Mouse (Mus musculus): ENCODE measurements around the gene Mdga2. TPM values are rescaled to one million over a fixed set of nuclear protein-coding genes. Genes with fewer than 3 reads are reported as not detected.

Gene Mdga2
- total and polyA plus RNA-seq, 2 experiments from 2014 or later: 25.8 to 36.0 TPM

DNA sequence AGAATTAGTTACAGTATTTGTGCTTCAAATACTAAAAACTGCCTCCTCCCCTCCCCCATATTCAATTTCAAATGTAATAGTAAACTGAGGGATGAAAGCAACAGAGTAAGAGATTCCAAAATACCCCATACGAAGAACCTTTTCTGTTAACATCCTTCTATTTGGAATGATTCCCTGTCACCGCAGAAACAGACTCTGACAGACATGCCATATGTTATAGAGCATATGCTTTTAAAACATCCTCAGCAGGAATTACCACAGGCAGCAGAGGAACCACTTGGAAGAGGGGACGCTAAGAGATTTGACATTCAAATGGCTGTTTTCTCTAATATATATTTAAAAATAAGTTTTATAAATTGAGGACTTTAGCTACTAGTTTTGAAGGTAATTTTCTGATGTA is 333.1 kb downstream of the Mdga2 start:
- no peak overlapping the region for H3K9ac ChIP-seq
- no peaks in the 10 kb centered on the region for H3K36me3 ChIP-seq (ENCODE audit: insufficient read depth)
- H3K27ac ChIP-seq (ENCODE audit: low read depth, low read length): no peak overlapping the region
- no peak for TF ChIP-seq CTCF (IDR thresholded peaks at IDR 0.05; ENCODE audit: low read depth)
- H3K27me3 ChIP-seq (ENCODE audit: insufficient read depth, low read length): no peaks in the 10 kb centered on the region
- 34% methylated on average over 3 of the region's 3 CpGs for WGBS
- H3K4me2 ChIP-seq (ENCODE audit: low read depth): no peak overlapping the region
- peaks cover 2% of the 10 kb centered on the region; the same call in 1 of the 2 replicates for H3K4me1 ChIP-seq (ENCODE audit: insufficient read depth)
- no peaks in the 10 kb centered on the region for H3K9me3 ChIP-seq (ENCODE audit: low read length)
- peak; percentile 49 for DNase-seq
- no peak overlapping the region for H3K4me3 ChIP-seq (ENCODE audit: low read depth, low read length)
- peak; percentile 60 for ATAC-seq

DNA sequence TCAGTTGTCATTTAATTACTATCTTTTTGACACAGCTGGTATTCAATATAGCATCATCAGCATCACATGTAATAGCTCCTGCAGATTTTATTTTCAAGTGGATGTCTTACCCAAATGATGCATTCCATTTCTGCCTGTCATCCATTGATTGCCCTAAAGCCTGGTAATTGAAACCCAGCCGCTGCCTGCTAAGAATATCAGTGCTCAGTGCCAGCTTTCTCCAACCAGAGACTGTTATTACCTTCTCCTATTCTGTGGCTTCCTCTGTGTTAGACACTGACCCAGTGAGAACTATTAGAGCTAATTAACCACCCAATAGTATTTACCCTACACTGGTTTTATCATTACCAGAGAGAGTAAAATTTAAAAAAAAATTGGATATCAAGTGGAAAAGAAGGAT is 333.7 kb downstream of the Mdga2 start:
- 19% methylated on average over 1 of the region's 1 CpGs for WGBS
- H3K9me3 ChIP-seq (ENCODE audit: low read length): no peaks in the 10 kb centered on the region
- H3K27me3 ChIP-seq (ENCODE audit: insufficient read depth, low read length): no peaks in the 10 kb centered on the region
- H3K9ac ChIP-seq: no peak overlapping the region
- H3K4me2 ChIP-seq (ENCODE audit: low read depth): no peak overlapping the region
- 0 out of 2 replicates have a peak overlapping the region, but pooled peaks have one; percentile 3 for H3K27ac ChIP-seq (ENCODE audit: low read depth, low read length)
- H3K4me1 ChIP-seq (ENCODE audit: insufficient read depth): peaks cover 2% of the 10 kb centered on the region; the same call in 1 of the 2 replicates
- DNase-seq: peak; percentile 16
- H3K4me3 ChIP-seq (ENCODE audit: low read depth, low read length): no peak overlapping the region
- peak; percentile 20; the same call in 1 of the 2 replicates for ATAC-seq
- TF ChIP-seq CTCF (IDR thresholded peaks at IDR 0.05; ENCODE audit: low read depth): no peak
- H3K36me3 ChIP-seq (ENCODE audit: insufficient read depth): no peaks in the 10 kb centered on the region

DNA sequence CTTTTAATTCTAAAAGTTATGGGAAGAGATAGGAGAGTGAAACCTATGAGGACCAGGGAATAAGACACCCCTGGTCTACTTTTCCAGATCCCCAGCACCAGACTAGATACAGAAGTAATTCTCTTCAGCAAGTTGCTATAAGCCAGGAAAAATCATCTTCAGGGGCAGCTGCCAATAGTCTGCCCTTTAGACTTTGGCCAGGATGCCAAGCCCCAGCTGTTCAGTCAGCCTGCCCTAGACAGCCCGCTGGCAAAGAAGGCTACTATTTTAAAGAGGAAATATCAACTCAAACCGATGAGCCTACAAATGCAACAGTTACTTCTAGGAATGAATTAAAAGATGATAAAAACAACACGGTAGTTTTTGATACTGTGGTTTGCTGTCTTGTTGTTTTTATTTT is 356.1 kb downstream of the Mdga2 start:
- Histone ChIP-seq H3K27me3 (ENCODE audit: insufficient read depth, low read length) (no peaks in the 10 kb centered on the region), H3K4me3 (ENCODE audit: low read depth, low read length) (no peak overlapping the region), H3K9me3 (ENCODE audit: low read length) (no peaks in the 10 kb centered on the region), H3K36me3 (ENCODE audit: insufficient read depth) (no peaks in the 10 kb centered on the region), H3K27ac (ENCODE audit: low read depth, low read length) (no peak overlapping the region), H3K9ac (no peak overlapping the region), H3K4me2 (ENCODE audit: low read depth) (no peak overlapping the region), H3K4me1 (ENCODE audit: insufficient read depth) (no peaks in the 10 kb centered on the region)
- DNase-seq: peak; percentile 11
- TF ChIP-seq CTCF (IDR thresholded peaks at IDR 0.05; ENCODE audit: low read depth): no peak
- ATAC-seq: no peak; the same call in 1 of the 2 replicates
- 66% methylated on average over 3 of the region's 3 CpGs for WGBS

DNA sequence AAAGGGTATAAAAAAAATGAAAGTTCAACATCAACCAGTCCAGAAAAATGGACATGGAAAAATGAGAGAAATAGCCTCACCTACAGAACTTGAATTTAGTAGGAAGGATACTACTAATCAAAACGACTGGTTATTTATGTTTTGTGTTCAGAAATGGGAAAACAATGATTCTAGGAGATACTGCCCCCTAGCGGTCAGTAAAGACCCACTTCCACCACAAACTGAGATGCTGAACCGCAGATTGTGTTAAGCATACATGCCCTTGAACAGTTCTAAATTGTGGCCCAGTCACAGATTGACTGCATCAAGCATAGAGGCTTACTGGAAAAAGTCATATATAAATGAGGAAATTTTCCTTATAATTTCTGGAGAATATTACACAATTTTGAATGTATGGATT is 369.2 kb downstream of the Mdga2 start:
- 20% methylated on average over 3 of the region's 3 CpGs for WGBS
- peak; percentile 12 for DNase-seq
- no peak overlapping the region for H3K4me3 ChIP-seq (ENCODE audit: low read depth, low read length)
- no peak overlapping the region for H3K27ac ChIP-seq (ENCODE audit: low read depth, low read length)
- no peaks in the 10 kb centered on the region for H3K36me3 ChIP-seq (ENCODE audit: insufficient read depth)
- no peak overlapping the region for H3K9ac ChIP-seq
- no peak overlapping the region for H3K4me2 ChIP-seq (ENCODE audit: low read depth)
- ATAC-seq: no peak
- peak; percentile 59 for TF ChIP-seq CTCF (IDR thresholded peaks at IDR 0.05; ENCODE audit: low read depth)
- no peaks in the 10 kb centered on the region for H3K27me3 ChIP-seq (ENCODE audit: insufficient read depth, low read length)
- no peaks in the 10 kb centered on the region for H3K9me3 ChIP-seq (ENCODE audit: low read length)
- H3K4me1 ChIP-seq (ENCODE audit: insufficient read depth): no peaks in the 10 kb centered on the region

DNA sequence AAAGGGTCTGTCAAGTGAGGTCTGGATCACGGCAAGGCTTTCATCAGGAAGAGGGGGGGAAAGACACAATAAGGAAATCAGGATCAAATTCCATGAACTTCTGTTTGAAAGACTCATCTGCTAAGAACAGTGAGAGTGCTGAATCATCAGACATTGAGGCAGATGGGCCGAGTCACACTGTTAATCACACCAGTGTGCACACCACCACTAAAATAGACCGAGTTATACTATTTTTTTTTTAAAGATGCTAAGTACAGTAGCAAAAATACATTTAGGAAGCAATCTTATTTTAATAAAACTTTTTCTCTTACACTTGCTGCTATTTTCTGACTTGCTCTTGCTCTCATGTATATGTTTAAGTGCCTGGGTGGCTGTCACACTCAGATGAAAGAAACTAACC is 382.0 kb downstream of the Mdga2 start:
- no peaks in the 10 kb centered on the region for H3K27me3 ChIP-seq (ENCODE audit: insufficient read depth, low read length)
- DNase-seq (no peak), ATAC-seq (no peak)
- H3K4me2 ChIP-seq (ENCODE audit: low read depth): no peak overlapping the region
- H3K9ac ChIP-seq: no peak overlapping the region
- H3K36me3 ChIP-seq (ENCODE audit: insufficient read depth): no peaks in the 10 kb centered on the region
- H3K27ac ChIP-seq (ENCODE audit: low read depth, low read length): no peak overlapping the region
- WGBS: 57% methylated on average over 3 of the region's 3 CpGs
- no peak overlapping the region for H3K4me3 ChIP-seq (ENCODE audit: low read depth, low read length)
- no peak for TF ChIP-seq CTCF (IDR thresholded peaks at IDR 0.05; ENCODE audit: low read depth)
- no peaks in the 10 kb centered on the region for H3K9me3 ChIP-seq (ENCODE audit: low read length)
- H3K4me1 ChIP-seq (ENCODE audit: insufficient read depth): no peaks in the 10 kb centered on the region

DNA sequence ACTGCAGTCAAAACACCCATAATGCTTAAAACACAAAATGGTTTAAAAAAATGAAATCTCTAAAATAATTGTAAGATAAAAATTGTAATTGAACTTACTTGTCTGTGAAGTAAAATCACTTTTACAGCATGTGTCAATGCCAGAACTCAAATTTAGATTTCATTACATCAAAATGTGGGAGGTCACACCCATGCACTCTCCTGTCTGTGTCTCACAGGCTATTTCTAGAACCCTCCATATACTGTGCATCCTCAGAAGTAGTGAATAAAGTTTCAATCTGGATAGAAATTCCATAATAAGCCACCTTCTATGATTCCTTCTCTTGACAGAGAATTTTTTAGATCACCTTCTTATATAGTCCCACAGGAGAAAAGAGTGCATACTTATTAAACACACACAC is 466.7 kb downstream of the Mdga2 start:
- no peaks in the 10 kb centered on the region for H3K36me3 ChIP-seq (ENCODE audit: insufficient read depth)
- TF ChIP-seq CTCF (IDR thresholded peaks at IDR 0.05; ENCODE audit: low read depth): no peak
- no peak overlapping the region for H3K4me2 ChIP-seq (ENCODE audit: low read depth)
- no peaks in the 10 kb centered on the region for H3K9me3 ChIP-seq (ENCODE audit: low read length)
- ATAC-seq (no peak), DNase-seq (no peak)
- H3K4me3 ChIP-seq (ENCODE audit: low read depth, low read length): no peak overlapping the region
- no peaks in the 10 kb centered on the region for H3K4me1 ChIP-seq (ENCODE audit: insufficient read depth)
- no peak overlapping the region for H3K27ac ChIP-seq (ENCODE audit: low read depth, low read length)
- no peak overlapping the region for H3K9ac ChIP-seq
- no peaks in the 10 kb centered on the region for H3K27me3 ChIP-seq (ENCODE audit: insufficient read depth, low read length)

DNA sequence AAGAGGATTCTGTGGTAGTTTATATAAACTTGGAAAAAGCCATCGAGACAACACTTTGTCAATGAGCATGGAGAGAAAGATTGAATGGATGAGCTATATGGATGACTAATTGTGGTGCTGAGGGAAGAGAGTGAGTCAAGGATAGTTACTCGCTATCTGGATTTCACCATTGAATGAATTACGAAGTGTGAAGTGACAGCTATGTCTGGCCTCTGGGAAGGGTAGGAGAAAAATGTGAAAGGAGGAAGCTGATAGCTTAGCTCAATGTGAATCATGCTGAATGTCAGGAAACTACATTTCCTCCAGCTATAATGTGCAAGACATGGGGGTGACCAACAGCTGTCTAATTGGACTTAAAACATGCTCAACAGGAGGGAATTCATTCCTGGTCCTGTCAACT is 487.8 kb downstream of the Mdga2 start:
- Histone ChIP-seq H3K9me3 (ENCODE audit: low read length) (no peaks in the 10 kb centered on the region), H3K9ac (no peak overlapping the region), H3K27ac (ENCODE audit: low read depth, low read length) (no peak overlapping the region), H3K36me3 (ENCODE audit: insufficient read depth) (no peaks in the 10 kb centered on the region), H3K4me1 (ENCODE audit: insufficient read depth) (no peaks in the 10 kb centered on the region), H3K27me3 (ENCODE audit: insufficient read depth, low read length) (no peaks in the 10 kb centered on the region), H3K4me3 (ENCODE audit: low read depth, low read length) (no peak overlapping the region), H3K4me2 (ENCODE audit: low read depth) (no peak overlapping the region)
- DNase-seq (no peak), ATAC-seq (no peak)
- 89% methylated on average over 3 of the region's 3 CpGs for WGBS
- no peak for TF ChIP-seq CTCF (IDR thresholded peaks at IDR 0.05; ENCODE audit: low read depth)

DNA sequence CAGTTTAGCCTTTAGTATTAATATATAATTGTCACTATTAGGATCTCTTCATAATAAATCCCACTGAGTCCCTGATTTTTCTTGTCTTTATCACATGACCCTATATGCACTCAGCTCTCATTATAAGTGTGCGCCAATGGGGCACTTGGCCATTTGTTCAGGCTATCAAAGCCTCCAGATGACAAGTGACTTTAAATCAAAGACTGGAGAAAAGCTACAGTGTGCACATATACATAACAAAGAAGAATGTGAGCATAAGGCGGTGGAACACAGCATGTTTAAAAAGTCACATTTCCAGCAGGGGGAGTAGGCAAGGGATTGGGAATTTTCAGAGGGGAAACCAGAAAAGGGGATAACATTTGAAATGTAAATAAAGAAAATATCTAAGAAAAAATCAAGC is 497.9 kb downstream of the Mdga2 start:
- 0 out of 2 replicates have a peak, but pooled peaks have one; percentile 23 for ATAC-seq
- no peaks in the 10 kb centered on the region for H3K27me3 ChIP-seq (ENCODE audit: insufficient read depth, low read length)
- no peaks in the 10 kb centered on the region for H3K36me3 ChIP-seq (ENCODE audit: insufficient read depth)
- 31% methylated on average over 2 of the region's 2 CpGs for WGBS
- H3K4me3 ChIP-seq (ENCODE audit: low read depth, low read length): no peak overlapping the region
- no peak overlapping the region for H3K27ac ChIP-seq (ENCODE audit: low read depth, low read length)
- no peak for DNase-seq
- H3K4me2 ChIP-seq (ENCODE audit: low read depth): no peak overlapping the region
- no peaks in the 10 kb centered on the region for H3K4me1 ChIP-seq (ENCODE audit: insufficient read depth)
- no peak overlapping the region for H3K9ac ChIP-seq
- H3K9me3 ChIP-seq (ENCODE audit: low read length): no peaks in the 10 kb centered on the region
- peak; percentile 36 for TF ChIP-seq CTCF (IDR thresholded peaks at IDR 0.05; ENCODE audit: low read depth)
